Mouse (Mus musculus) liver, embryonic 13.5 days (tissue): Measurements from ENCODE around the gene Thsd7b. TPM values are rescaled to one million over a fixed set of nuclear protein-coding genes. Genes with fewer than 3 reads are reported as not detected.
"Not testable (repeated sequence)": the region's sequence is repeated elsewhere in the genome, so short reads cannot be mapped to it uniquely, and the experiment has no call there.

Experiments
- ATAC-seq: fragments of 200-750 bp; cut with Nextera tagmentation; 2 replicates; pipeline ENCODE4 v1.8.0; 2017; ENCODE audit warnings: low read depth, mild to moderate bottlenecking, moderate number of reproducible peaks, moderate library complexity
- DNase-seq: peaks from one replicate; pipeline ENCODE4 v3.0.0; 2022
- H3K27ac ChIP-seq: fragments of 300-500 bp; sonication (generic); 2 replicates; pipeline ENCODE4 v1.5.1; 2015; ENCODE audit warnings: moderate library complexity, mild to moderate bottlenecking, inconsistent platforms
- H3K27me3 ChIP-seq: fragments of 300-500 bp; sonication (generic); 2 replicates; pipeline ENCODE4 v1.6.1; 2015; ENCODE audit warnings: mild to moderate bottlenecking, inconsistent platforms
- H3K36me3 ChIP-seq: fragments of 300-500 bp; sonication (generic); 2 replicates; pipeline ENCODE4 v1.6.1; 2015; ENCODE audit warnings: mild to moderate bottlenecking, inconsistent platforms
- H3K4me1 ChIP-seq: fragments of 300-500 bp; sonication (generic); replicated peaks from 2 replicates; pipeline ENCODE4 v1.6.1; 2015; ENCODE audit warnings: inconsistent platforms
- H3K4me2 ChIP-seq: fragments of 300-500 bp; sonication (generic); 2 replicates; pipeline ENCODE4 v1.6.1; 2015; ENCODE audit warnings: inconsistent platforms, mild to moderate bottlenecking, moderate library complexity
- H3K4me3 ChIP-seq: fragments of 300-500 bp; sonication (generic); replicated peaks from 2 replicates; pipeline ENCODE4 v1.5.1; 2015; ENCODE audit warnings: mild to moderate bottlenecking, inconsistent platforms
- H3K9ac ChIP-seq: fragments of 300-500 bp; sonication (generic); 2 replicates; pipeline ENCODE4 v1.6.1; 2015; ENCODE audit warnings: mild to moderate bottlenecking, inconsistent platforms
- H3K9me3 ChIP-seq: fragments of 300-500 bp; sonication (generic); replicated peaks from 2 replicates; pipeline ENCODE4 v1.6.1; 2016; ENCODE audit warnings: inconsistent platforms
- WGBS: fragments of 180-500 bp; shearing (Covaris S2); methylation state at CpG from one replicate; pipeline ENCODE4 v1.1.7; 2015; ENCODE audit not compliant: insufficient replicate concordance; 5-methylcytosine and 5-hydroxymethylcytosine counted together
- polyA plus RNA-seq: library from polyadenylated mRNA; unstranded; fragments of >200 nt; fragmentation: Nextera tagmentation; extraction: Ambion mirVana; gene quantifications from 2 replicates; pipeline ENCODE4 v1.2.1, GENCODE M21; 2015

The Thsd7b gene
- polyA plus RNA-seq, 1 experiment from 2014 or later, result 0.24 TPM

- 83% methylated on average over 4 of the region's 4 CpGs for WGBS
- H3K4me1 ChIP-seq, H3K27me3 ChIP-seq, H3K4me3 ChIP-seq, H3K4me2 ChIP-seq, ATAC-seq, H3K9ac ChIP-seq, H3K36me3 ChIP-seq, H3K27ac ChIP-seq, DNase-seq, H3K9me3 ChIP-seq: not testable (repeated sequence)
Observed at GRCm38 (mm10) chr1:130246930-130247329, 973.8 kb downstream of the Thsd7b start.

GRCm38 (mm10) chr1:130262046-130262445, 988.9 kb downstream of the Thsd7b start:
- DNase-seq (no peak), ATAC-seq (no peak)
- 64% methylated on average over 6 of the region's 6 CpGs for WGBS
- Histone ChIP-seq H3K36me3 (no peaks in the 10 kb centered on the region), H3K4me2 (no peak overlapping the region), H3K4me1 (no peaks in the 10 kb centered on the region), H3K4me3 (no peak overlapping the region), H3K27me3 (no peaks in the 10 kb centered on the region), H3K27ac (no peak overlapping the region), H3K9me3 (no peaks in the 10 kb centered on the region), H3K9ac (no peak overlapping the region)
